Mouse (Mus musculus): Measurements from ENCODE around the gene Fcgr3. TPM values are rescaled to one million over a fixed set of nuclear protein-coding genes. Genes with fewer than 3 reads are reported as not detected.

Fcgr3 gene
- total RNA-seq, 1 experiment: 0.40 TPM

GRCm38 (mm10) chr1:171036550-171037324, 28.0 kb downstream of the Fcgr3 start:
- peak; percentile 45 for DNase-seq (ENCODE audit: low read depth, low spot score)
- peak overlapping the region; percentile 67 to 91 for H3K4me3 ChIP-seq (ENCODE audit: insufficient read depth in 1 of 2, low read depth in 1 of 2, low read length in 2 of 2, poor library complexity in 1 of 2, severe bottlenecking in 1 of 2)
- H3K4me1 ChIP-seq (ENCODE audit: control insufficient read depth in 2 of 2, insufficient read depth in 2 of 2, low read length in 2 of 2, poor library complexity in 1 of 2): no peaks in the 10 kb centered on the region
- in situ Hi-C loops (cut with MboI; ENCODE audit: low sequenced_read_pairs in 2 of 2, unreplicated experiment in 2 of 2): no loop called here
- H3K27ac ChIP-seq (ENCODE audit: insufficient read depth, low read depth, low read length, poor library complexity, severe bottlenecking): no peak overlapping the region
- H3K9me3 ChIP-seq (ENCODE audit: control insufficient read depth, insufficient read depth, low read depth, low read length): no peaks in the 10 kb centered on the region
- H3K9ac ChIP-seq (ENCODE audit: insufficient read depth, low read depth, low read length, poor library complexity, severe bottlenecking): peak overlapping the region; percentile 53; the same call in 1 of the 2 replicates
- no peaks in the 10 kb centered on the region for H3K36me3 ChIP-seq (ENCODE audit: control insufficient read depth, insufficient read depth, low read length, poor library complexity, severe bottlenecking)
- TF ChIP-seq MAFK (IDR thresholded peaks at IDR 0.05; ENCODE audit: insufficient read depth, low read depth, low read length): peak; percentile 90
- no peak for TF ChIP-seq ZNF384 (IDR thresholded peaks at IDR 0.05; ENCODE audit: low read depth, low read length)
- no peak for TF ChIP-seq ZC3H11A (IDR thresholded peaks at IDR 0.05; ENCODE audit: borderline replicate concordance, low read depth, low read length)
- TF ChIP-seq CHD2 (IDR thresholded peaks at IDR 0.05; ENCODE audit: low read depth, low read length): no peak
- TF ChIP-seq HCFC1 (IDR thresholded peaks at IDR 0.05; ENCODE audit: borderline replicate concordance, insufficient read depth, low read length): no peak

DNA sequence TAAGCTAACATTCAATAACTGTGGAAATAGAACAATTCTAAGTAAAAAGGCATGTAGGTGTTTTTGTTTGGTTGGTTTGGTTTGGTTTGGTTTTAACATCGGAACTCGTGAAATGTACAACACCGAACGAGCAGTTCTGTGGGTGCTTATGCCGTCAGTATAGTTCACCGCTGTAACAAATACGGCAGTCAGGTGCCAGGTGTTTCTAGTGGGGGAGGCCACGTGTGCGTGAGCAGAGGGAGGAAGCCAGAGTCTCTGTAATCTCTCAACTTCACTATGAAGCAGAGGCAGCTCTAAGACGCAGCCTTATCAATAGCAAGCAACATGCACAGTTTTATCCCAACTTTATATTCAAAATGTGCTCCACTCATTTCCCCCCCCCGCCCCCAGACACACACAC, 29.1 kb downstream of the Fcgr3 start:
- TF ChIP-seq ZNF384 (IDR thresholded peaks at IDR 0.05; ENCODE audit: low read depth, low read length): no peak
- in situ Hi-C loops (cut with MboI; ENCODE audit: low sequenced_read_pairs in 2 of 2, unreplicated experiment in 2 of 2): no loop called here
- H3K4me3 ChIP-seq (ENCODE audit: insufficient read depth in 1 of 2, low read depth in 1 of 2, low read length in 2 of 2, poor library complexity in 1 of 2, severe bottlenecking in 1 of 2): no peak overlapping the region

DNA sequence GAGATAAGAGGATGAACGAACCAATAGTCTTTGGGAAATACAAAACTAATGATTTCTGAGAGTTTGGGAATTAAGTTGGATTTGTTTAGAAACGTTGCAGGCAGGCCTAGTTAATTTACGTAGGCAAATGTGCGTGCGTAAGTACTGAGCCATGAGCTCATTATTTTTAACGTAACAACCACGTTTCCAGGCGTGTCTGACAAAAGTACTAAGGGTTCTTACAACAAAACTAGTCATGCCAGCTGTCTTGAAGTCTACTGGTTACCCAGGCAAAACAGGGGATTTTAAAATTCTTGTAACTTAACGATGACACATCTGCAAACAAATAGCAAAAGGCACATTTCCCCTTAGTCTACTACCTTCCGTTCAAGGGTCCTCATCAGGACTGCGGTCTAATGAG, 30.5 kb downstream of the Fcgr3 start:
- no peak overlapping the region for H3K9ac ChIP-seq (ENCODE audit: insufficient read depth, low read depth, low read length, poor library complexity, severe bottlenecking)
- no peak for DNase-seq (ENCODE audit: low read depth, low spot score)

More for the DNA sequence above, 29.1 kb downstream of the Fcgr3 start:
- no peak overlapping the region for H3K27ac ChIP-seq (ENCODE audit: insufficient read depth, low read depth, low read length, poor library complexity, severe bottlenecking)
- H3K36me3 ChIP-seq (ENCODE audit: control insufficient read depth, insufficient read depth, low read length, poor library complexity, severe bottlenecking): no peaks in the 10 kb centered on the region
- H3K9ac ChIP-seq (ENCODE audit: insufficient read depth, low read depth, low read length, poor library complexity, severe bottlenecking): no peak overlapping the region
- no peaks in the 10 kb centered on the region for H3K9me3 ChIP-seq (ENCODE audit: control insufficient read depth, insufficient read depth, low read depth, low read length)
- H3K4me1 ChIP-seq (ENCODE audit: control insufficient read depth in 2 of 2, insufficient read depth in 2 of 2, low read length in 2 of 2, poor library complexity in 1 of 2): no peaks in the 10 kb centered on the region
- DNase-seq (ENCODE audit: low read depth, low spot score): no peak

DNA sequence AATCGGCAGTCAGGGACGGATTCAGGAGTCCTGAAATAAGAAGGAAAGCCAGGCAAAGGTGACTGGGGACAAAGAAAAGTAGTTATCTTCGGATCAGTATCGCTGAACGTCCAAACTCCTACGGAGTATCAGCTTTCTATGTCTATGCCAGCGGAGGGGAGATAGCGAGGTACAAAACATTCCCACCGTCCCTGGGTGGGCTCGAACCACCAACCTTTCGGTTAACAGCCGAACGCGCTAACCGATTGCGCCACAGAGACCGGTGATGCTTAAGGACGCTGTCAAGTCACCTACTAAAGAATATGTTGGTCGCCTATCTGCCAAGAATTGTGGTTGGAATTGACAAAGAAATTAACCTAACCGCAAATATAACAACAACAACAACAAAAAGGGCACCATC, 31.0 kb downstream of the Fcgr3 start:
- Histone ChIP-seq H3K9me3 (ENCODE audit: control insufficient read depth, insufficient read depth, low read depth, low read length) (no peaks in the 10 kb centered on the region), H3K4me1 (ENCODE audit: control insufficient read depth in 2 of 2, insufficient read depth in 2 of 2, low read length in 2 of 2, poor library complexity in 1 of 2) (no peaks in the 10 kb centered on the region), H3K36me3 (ENCODE audit: control insufficient read depth, insufficient read depth, low read length, poor library complexity, severe bottlenecking) (no peaks in the 10 kb centered on the region), H3K9ac (ENCODE audit: insufficient read depth, low read depth, low read length, poor library complexity, severe bottlenecking) (peak overlapping the region; percentile 73), H3K4me3 (ENCODE audit: insufficient read depth in 1 of 2, low read depth in 1 of 2, low read length in 2 of 2, poor library complexity in 1 of 2, severe bottlenecking in 1 of 2) (peak overlapping the region; percentile 45 to 72), H3K27ac (ENCODE audit: insufficient read depth, low read depth, low read length, poor library complexity, severe bottlenecking) (no peak overlapping the region)
- TF ChIP-seq MAFK (IDR thresholded peaks at IDR 0.05; ENCODE audit: insufficient read depth, low read depth, low read length) (peak; percentile 90), HCFC1 (IDR thresholded peaks at IDR 0.05; ENCODE audit: borderline replicate concordance, insufficient read depth, low read length) (no peak), ZNF384 (IDR thresholded peaks at IDR 0.05; ENCODE audit: low read depth, low read length) (no peak), CHD2 (IDR thresholded peaks at IDR 0.05; ENCODE audit: low read depth, low read length) (no peak), ZC3H11A (IDR thresholded peaks at IDR 0.05; ENCODE audit: borderline replicate concordance, low read depth, low read length) (no peak)
- in situ Hi-C loops (cut with MboI; ENCODE audit: low sequenced_read_pairs in 2 of 2, unreplicated experiment in 2 of 2): no loop called here
- DNase-seq (ENCODE audit: low read depth, low spot score): peak; percentile 72

More for the DNA sequence above, 30.5 kb downstream of the Fcgr3 start:
- no peaks in the 10 kb centered on the region for H3K36me3 ChIP-seq (ENCODE audit: control insufficient read depth, insufficient read depth, low read length, poor library complexity, severe bottlenecking)
- peak overlapping the region; percentile 13 to 40 for H3K4me3 ChIP-seq (ENCODE audit: insufficient read depth in 1 of 2, low read depth in 1 of 2, low read length in 2 of 2, poor library complexity in 1 of 2, severe bottlenecking in 1 of 2)
- in situ Hi-C loops (cut with MboI; ENCODE audit: low sequenced_read_pairs in 2 of 2, unreplicated experiment in 2 of 2): no loop called here
- no peak overlapping the region for H3K27ac ChIP-seq (ENCODE audit: insufficient read depth, low read depth, low read length, poor library complexity, severe bottlenecking)
- no peak for TF ChIP-seq HCFC1 (IDR thresholded peaks at IDR 0.05; ENCODE audit: borderline replicate concordance, insufficient read depth, low read length)
- no peak for TF ChIP-seq CHD2 (IDR thresholded peaks at IDR 0.05; ENCODE audit: low read depth, low read length)
- no peak for TF ChIP-seq ZNF384 (IDR thresholded peaks at IDR 0.05; ENCODE audit: low read depth, low read length)
- no peak for TF ChIP-seq MAFK (IDR thresholded peaks at IDR 0.05; ENCODE audit: insufficient read depth, low read depth, low read length)
- no peak for TF ChIP-seq ZC3H11A (IDR thresholded peaks at IDR 0.05; ENCODE audit: borderline replicate concordance, low read depth, low read length)
- no peaks in the 10 kb centered on the region for H3K9me3 ChIP-seq (ENCODE audit: control insufficient read depth, insufficient read depth, low read depth, low read length)
- no peaks in the 10 kb centered on the region for H3K4me1 ChIP-seq (ENCODE audit: control insufficient read depth in 2 of 2, insufficient read depth in 2 of 2, low read length in 2 of 2, poor library complexity in 1 of 2)
